ENCODE assay signal across 10 mouse cellular contexts in genomic region chr11:76476376-76477094, GRCm38 (mm10).
DNase-seq lines count a peak whose midpoint lies in the region; ATAC-seq lines count a peak whose summit lies in the region.
"Had no signal": no experiment of that assay in that cellular context is flagged by ENCODE, and none has a peak within 500 bp of the region (broad histone marks: within the 10 kb centered on the region; RNA-seq: fewer than 3 reads in every experiment).

No protein-coding gene starts in this region.

- no peaks in the 10 kb centered on the region for H3K9me3 ChIP-seq in heart, embryonic 13.5 days
- H3K9me3 ChIP-seq in limb, embryonic 13.5 days, result no peaks in the 10 kb centered on the region

- H3K4me1 ChIP-seq in heart, embryonic 13.5 days, result peaks cover 28% of the 10 kb centered on the region
- H3K4me1 ChIP-seq in limb, embryonic 13.5 days, result peaks cover 34% of the 10 kb centered on the region

- H3K4me2 ChIP-seq in heart, embryonic 13.5 days, result no peak overlapping the region
- H3K4me2 ChIP-seq in limb, embryonic 13.5 days (replicated peaks), result no peak overlapping the region

- intact Hi-C loops in heart, postnatal 14 days (cut with DNase I), result no loop called here

- 0 out of 2 replicates have a peak overlapping the region, but pooled peaks have one; percentile 4 for H3K9ac ChIP-seq in heart, embryonic 13.5 days
- no peak overlapping the region for H3K9ac ChIP-seq in limb, embryonic 13.5 days

- ATAC-seq in heart, embryonic 13.5 days (ENCODE audit: extremely low read depth, insufficient number of reproducible peaks, low FRiP score, low TSS enrichment), result no peak
- no peak for ATAC-seq in limb, embryonic 13.5 days (ENCODE audit: low FRiP score, low read depth)

- no peak overlapping the region for H3K4me3 ChIP-seq in heart, embryonic 13.5 days
- H3K4me3 ChIP-seq in limb, embryonic 13.5 days, result no peak overlapping the region

- H3K27me3 ChIP-seq in heart, embryonic 13.5 days (replicated peaks), result no peaks in the 10 kb centered on the region
- H3K27me3 ChIP-seq in limb, embryonic 13.5 days, result no peaks in the 10 kb centered on the region

- WGBS in heart, embryonic 13.5 days, result 38% methylated on average over 8 of the region's 8 CpGs
- 46% methylated on average over 8 of the region's 8 CpGs for WGBS in limb, embryonic 13.5 days

- DNase-seq in heart, postnatal 14 days, result no peak
- DNase-seq in testis, postnatal 10 days (ENCODE audit: low spot score), result peak; percentile 59
- no peak for DNase-seq in testis, postnatal 14 days (ENCODE audit: low spot score)
- DNase-seq in cerebellum, adult 9-11 months, result no peak
- no peak for DNase-seq in right cerebral cortex, postnatal 14 days
- DNase-seq in kidney, adult 9 months, result no peak
- DNase-seq: lung, postnatal 4 days; thymus, adult 2 months had no signal

- peaks cover 62% of the 10 kb centered on the region for H3K36me3 ChIP-seq in heart, embryonic 13.5 days
- peaks cover 62% of the 10 kb centered on the region for H3K36me3 ChIP-seq in limb, embryonic 13.5 days

- no peak overlapping the region for H3K27ac ChIP-seq in heart, embryonic 13.5 days (replicated peaks)
- H3K27ac ChIP-seq in limb, embryonic 13.5 days, result peak overlapping the region; percentile 15; the same call in 1 of the 2 replicates
